Mouse (Mus musculus): Measurements from ENCODE around the gene Prkca.

DNA sequence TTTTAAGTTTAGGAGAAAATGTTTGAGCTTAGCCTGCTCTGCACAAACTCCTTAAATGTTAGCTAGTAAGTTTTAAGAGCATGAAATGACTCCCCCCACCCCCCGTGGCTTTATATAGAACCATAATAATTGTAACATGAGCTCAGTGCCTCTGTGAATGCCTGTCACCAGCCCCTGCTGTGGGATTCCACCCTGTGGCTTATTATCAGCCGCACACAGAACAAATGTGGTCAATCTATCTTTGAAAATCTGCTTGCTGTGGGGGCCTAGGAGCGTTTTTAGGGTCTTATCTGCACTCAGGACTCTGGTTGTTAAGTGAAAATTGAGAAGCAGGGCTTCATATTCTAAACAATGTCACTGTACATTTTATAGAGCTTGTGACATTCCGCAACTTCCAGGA is 195.2 kb downstream of the Prkca start:
- TF ChIP-seq CTCF (IDR thresholded peaks at IDR 0.05; ENCODE audit: low read depth, low read length), result no peak
- no peak for TF ChIP-seq EP300 (IDR thresholded peaks at IDR 0.05; ENCODE audit: insufficient read depth, low read depth, low read length)
- no peak for TF ChIP-seq POLR2A (IDR thresholded peaks at IDR 0.05; ENCODE audit: insufficient read depth, low read length)
